Mouse (Mus musculus) right cerebral cortex, postnatal 25 days (tissue): ENCODE data around the gene Fchsd2.

Experiments
- DNase-seq: peaks from one replicate; pipeline ENCODE4 v3.0.0; 2022

Gene Fchsd2

DNA sequence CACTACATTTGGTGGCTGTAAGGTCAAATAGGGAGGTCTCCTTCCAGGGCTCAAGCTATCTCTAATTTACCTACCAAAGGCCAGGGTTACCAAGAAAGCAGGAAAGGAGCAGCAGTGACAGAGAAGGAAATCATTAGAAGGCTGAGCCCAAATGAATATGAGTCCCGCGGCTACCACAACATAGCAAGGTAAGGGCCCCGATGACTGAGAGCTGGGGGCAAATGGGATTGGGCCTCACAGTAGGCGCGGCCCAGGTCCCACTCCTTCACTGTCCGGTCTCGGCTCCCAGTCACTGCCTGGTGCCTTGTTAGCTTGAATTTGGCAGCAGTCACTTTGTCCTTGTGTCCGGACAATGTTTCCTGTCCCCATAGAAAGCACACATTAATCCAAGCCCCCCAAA lies 199.0 kb downstream of the Fchsd2 start:
- DNase-seq: no peak

DNA sequence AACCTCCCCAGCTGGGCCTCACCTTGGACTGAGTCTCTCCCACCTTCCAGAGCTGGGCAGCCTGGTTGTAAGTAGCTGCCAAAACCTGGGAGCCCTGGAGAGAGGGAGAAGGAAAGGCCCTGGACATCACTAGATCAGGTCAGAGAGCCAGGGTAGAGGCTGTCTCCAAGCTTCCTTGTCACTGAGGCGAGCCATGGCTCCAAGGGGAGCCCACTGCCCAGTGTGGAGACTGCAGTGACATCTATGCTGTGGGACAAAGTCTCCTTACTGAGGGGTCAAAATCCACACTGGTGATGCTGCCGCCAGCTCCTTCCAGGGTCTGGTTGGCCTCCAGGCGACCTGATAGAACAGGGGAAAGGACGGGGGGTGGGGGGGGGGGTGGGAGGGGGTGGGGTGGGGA lies 199.4 kb downstream of the Fchsd2 start:
- DNase-seq: no peak

DNA sequence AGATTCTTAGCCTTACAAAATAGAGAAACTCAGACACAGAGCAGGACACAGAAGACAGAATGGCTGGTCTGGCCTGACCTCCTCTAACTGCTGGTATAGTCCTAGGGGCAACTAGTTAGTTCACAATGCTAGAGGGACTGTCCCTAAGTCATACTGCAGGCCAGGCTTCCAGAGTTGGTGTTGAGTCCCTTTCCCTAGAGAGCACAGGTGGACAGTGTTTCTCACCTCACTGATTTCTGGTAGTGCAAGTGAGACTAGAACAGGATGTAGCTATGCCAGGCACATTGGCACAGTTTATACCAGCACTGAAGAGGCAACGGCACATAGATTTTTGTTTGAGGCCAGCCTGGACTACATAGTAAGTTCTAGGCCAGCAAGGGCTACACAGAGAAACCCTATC lies 200.0 kb downstream of the Fchsd2 start:
- DNase-seq: no peak

DNA sequence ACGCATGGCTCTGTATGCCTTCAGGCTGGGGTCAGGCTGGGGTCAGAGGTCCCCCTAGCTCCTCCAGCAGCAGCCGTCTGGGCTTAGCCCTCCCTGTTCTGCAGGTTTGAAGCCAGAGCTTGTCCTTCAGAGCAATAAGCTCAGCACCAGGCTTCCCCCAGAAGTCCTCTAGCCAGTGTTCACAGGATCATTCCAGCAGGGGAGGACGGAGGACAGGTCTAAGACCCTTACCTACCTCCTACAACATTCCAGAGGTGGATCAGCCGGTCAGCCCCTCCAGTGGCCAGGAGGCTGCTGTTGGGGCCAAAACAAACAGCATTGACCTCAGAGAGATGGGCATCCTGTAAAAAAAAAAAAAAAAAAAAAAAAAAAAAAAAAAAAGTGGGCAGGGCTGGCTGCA lies 200.5 kb downstream of the Fchsd2 start:
- DNase-seq: no peak

DNA sequence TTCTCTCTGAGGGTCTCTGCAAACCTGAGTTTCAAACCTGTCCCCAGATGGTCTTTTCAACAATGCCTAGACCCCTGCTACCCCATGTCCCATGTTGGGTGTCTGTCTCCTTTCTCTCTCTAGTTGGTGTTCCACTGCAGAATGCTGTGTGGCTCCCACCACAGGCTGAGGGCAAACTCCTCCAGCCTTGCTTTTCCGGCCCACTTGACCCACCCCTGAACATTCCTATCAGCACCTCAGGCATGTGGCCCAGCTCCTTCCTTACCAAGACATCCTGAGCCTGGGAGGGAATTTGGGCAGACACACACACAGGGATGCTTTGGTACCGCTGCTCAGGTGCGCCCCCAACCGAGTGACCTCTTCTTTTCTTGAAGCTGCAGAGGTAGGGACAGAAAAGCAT lies 200.9 kb downstream of the Fchsd2 start:
- no peak for DNase-seq

- no peak for DNase-seq
Measured at GRCm38 (mm10) chr7:101295438-101295837, 202.8 kb downstream of the Fchsd2 start.

DNA sequence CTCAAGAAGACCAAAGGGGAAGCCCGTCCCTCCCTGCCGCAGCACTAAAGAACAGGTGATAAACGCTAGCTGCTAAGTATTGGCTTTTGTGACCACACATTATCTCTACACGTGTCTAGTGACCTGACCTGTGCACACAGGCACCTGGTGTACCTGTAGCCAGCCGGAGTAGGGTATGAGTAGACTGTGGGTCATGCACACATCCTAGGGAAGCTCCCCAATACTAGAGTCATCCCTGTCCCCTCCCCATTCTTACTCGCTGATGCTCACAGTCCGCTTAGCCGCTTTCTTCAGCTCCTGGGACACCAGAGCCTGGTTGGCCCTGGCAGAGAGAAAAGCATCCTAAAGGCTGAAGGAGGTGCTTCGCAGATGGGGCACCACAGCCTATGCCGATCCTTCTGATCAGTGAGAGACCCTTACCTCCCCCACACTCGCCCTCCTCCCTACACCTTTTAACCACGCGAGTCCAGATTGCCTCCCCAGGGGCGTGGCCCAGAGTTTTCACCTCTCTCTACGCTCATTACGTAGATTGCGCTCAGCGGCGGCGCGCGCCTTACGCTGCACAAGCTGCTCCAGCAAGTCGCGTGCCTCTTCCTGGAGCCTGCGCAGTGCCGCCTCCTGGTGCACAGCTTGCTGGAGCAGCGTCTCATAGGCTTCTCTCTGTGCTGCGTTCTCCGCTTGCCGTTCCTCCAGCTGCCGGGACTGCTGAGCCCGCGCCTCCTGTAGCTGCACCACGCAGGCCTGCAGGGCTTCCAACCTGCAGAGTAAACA lies 203.8 kb downstream of the Fchsd2 start:
- DNase-seq: peak; percentile 90

DNA sequence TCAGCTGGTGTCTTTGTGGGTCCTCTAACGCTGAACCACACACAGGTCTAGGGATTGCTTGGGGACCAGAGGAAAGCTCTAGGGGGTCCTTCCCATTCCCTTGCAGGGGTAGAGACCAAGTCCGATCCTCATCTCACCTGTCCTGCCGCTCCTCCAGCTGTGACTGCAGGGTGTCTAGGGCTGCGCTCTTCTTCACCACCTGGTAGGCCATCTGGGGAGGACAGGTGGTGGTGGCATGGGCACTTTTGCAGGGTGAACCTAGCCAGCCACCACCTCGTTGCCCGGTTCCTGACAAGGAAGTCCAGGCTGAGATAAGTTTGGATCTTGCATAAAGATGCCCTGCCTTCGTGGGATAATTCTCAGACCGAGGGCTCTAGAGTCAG lies 204.4 kb downstream of the Fchsd2 start:
- no peak for DNase-seq

DNA sequence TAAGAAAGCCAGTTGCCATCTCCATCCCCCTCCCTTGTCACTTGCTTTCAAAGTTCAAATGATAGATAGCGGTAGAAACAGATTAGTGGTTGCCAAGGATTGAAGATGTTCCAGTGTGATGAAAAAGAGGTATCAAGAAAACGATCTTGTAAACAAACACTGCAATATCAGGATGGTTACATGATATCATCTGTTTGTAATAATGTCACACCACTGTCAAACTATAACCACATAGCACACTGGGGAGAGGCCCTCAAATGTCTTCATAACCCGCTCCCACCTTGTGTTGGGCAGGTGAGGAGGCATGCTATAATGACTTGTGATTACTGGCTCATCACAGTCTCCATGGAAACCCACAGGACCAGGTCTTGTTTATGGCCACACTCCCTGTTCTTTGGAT lies 205.7 kb downstream of the Fchsd2 start:
- no peak for DNase-seq

- DNase-seq: peak; percentile 58
Measured at GRCm38 (mm10) chr7:101301361-101301880, 208.8 kb downstream of the Fchsd2 start.

DNA sequence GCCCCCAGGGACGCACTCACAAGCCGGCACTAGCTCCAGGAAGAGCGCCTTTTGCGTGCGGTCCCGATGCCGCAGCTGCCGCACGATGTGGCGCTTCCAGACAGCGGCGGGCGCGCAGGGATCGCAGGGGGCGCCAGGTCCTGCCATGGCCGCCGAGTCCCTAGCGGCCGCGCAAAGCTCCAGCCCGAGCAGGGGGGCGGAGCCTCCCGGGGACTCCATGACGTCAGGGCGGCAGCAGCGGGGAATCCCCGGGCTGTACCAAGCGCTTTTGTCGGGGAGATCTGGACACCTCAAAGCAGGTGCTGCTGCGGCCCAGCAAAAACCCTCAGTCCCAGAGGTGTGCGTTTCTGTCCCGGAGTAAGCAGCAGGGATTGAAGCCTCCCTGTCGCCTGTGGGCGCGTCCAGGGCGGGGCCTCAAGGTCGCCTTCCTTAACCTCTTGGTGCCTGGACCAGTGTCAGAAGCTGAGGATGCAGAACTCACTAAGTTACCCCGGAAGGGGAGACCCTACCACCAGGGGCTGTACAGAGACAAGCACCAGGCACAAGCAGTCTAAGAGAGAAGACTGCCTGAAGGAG lies 209.3 kb downstream of the Fchsd2 start, which contains the start of gene Atg16l2:
TSS of gene Atg16l2 (minus strand) at position 371 of the 576 bp plus-strand sequence.
- peak; percentile 93 for DNase-seq

- no peak for DNase-seq
Measured at GRCm38 (mm10) chr7:101302691-101303090, 210.0 kb downstream of the Fchsd2 start.

GRCm38 (mm10) chr7:101306841-101307240 lies 214.2 kb downstream of the Fchsd2 start:
- DNase-seq: no peak

- DNase-seq: no peak
Measured at GRCm38 (mm10) chr7:101309985-101310326, 217.3 kb downstream of the Fchsd2 start.

- peak; percentile 98 for DNase-seq
Measured at GRCm38 (mm10) chr7:101310327-101311028, 217.8 kb downstream of the Fchsd2 start.

DNA sequence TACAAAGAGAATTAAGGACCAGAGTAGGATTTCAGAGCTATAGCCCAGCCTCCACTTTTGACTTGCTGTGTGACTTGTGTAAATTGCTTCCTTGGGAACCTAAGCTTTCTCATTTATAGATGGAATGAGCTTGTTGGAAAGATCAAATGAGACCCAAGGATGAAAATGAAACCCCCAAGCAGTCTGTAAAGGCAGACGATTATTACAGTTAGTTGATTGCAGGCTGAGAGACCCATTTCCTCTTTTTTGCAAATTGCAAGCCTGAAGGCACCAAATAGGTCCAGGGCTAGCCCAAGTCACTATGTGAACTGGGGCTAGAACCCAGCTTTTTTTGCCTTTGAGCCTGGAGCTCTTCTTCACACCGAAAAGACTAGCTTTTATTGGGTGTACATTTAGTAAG lies 218.4 kb downstream of the Fchsd2 start:
- DNase-seq: no peak

GRCm38 (mm10) chr7:101313033-101313432 lies 220.4 kb downstream of the Fchsd2 start:
- DNase-seq: no peak

DNA sequence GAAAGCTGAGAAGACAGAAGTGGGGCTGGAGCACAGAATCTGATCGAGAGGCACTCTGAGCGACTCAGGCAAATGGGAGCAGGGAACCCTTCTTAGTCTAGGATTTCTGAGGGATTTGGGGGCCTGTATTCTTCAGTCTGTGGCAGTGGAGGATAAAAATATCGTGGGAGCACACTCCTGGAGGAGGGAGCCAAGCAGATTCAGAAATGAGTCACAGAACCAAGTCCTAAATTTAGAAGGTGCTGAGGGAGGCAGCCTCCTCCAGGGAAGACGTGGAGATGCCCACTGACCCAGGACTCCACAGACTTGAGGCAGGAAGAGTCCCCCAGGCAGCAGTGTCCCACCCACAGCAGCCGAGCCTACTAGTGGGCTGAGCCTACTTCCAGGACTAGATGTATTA lies 221.7 kb downstream of the Fchsd2 start:
- peak; percentile 57 for DNase-seq

DNA sequence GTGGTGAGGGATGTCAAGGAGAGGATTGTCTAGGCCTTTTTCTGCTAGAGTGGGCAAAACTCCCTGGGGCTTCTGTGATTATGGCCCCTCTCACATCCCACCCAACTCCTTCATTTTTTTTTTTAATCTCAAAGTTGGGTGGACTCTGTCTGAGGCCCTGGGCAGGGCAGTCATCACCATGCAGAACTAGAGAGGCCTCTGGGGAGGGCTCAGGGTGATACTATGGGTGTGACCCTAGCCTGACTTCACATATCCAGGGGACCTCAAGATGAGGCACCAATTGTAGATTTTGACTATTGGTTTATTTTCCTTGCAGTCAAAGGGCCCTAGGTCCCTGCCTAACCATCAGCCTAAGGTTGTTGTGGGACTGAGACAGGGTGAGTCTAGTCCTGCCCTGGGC lies 223.0 kb downstream of the Fchsd2 start:
- DNase-seq: no peak

DNA sequence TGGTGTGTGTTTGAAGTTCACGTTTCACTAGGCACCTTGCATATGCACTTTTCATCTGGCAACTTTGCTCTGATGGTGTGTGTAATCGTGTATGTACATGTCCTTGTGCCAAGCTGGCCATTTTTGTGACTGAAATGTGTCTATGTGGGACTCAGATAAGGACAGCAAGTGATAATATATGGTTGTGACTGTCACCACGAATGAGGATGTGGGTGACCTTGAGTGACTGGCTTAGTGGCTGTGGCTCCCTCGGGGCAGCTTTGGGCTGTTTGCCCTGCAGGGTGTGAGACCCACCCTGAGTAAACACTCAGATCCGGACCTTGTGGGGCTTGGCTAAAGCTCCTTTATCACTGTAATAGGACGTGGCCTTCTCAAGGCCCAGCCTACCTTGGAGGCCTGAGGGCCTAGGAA lies 223.9 kb downstream of the Fchsd2 start:
- DNase-seq: no peak

DNA sequence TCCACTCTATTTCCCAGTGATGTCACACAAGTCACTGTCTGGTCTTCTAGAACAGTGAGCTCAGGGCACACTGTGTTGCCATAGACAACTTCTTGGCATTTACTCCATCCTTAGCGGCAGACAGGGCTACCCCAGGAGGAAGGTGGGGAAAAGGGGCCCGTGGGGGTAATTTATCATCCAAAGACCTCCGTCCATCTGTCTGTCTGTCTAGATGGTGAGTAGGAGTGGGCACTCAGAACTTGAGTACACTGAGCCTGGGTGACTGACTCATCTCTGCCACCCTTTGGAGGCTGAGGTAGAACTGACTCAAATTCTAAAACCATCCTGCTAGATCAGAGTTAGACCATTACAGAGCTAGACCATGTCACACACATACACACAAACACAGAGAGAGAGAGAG lies 224.4 kb downstream of the Fchsd2 start, which contains the start of gene Stard10:
TSS of gene Stard10 (plus strand) at position 73 of the 400 bp plus-strand sequence.
- no peak for DNase-seq

DNA sequence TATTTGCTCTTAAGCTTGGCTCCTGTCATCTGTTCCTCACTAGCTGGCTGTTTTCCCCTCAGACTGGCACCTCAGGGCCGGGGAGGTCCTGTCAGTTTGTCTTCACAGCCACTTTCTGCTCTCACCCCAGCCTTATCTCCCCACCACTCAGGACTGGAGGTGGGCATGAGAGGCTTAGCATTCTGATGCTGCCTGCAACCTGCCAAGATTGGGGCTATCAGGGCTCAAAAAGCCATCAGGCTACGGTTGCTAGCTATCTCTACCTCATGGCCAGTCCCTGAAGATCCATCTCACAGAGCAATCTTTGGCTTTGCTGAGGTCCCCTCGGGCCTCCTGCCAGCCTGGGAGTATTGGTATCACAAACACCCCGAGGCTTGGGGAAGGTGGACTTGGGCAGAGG lies 226.2 kb downstream of the Fchsd2 start:
- DNase-seq: no peak

GRCm38 (mm10) chr7:101319796-101320195 lies 227.1 kb downstream of the Fchsd2 start:
- DNase-seq: no peak
